Mouse (Mus musculus) E14TG2a.4 (cell line): ENCODE measurements at regions not wholly inside any gene's neighbourhood (a gene's known extent, or its start where the extent isn't known, plus 50 kb on each side); places are given as distances from the start of the nearest gene placed in this dataset.

Source experiments
- H3K27me3 ChIP-seq: 2 replicates; pipeline ENCODE4 v1.6.1; 2014; ENCODE audit warnings: low read length, control low read depth; ENCODE audit not compliant: insufficient read depth
- H3K36me3 ChIP-seq: 2 replicates; pipeline ENCODE4 v1.6.1; 2014; ENCODE audit warnings: low read length, control low read depth; ENCODE audit not compliant: insufficient read depth
- H3K4me1 ChIP-seq: replicated peaks from 2 replicates; pipeline ENCODE4 v1.6.1; 2014; ENCODE audit warnings: low read depth, low read length, control low read depth
- H3K4me3 ChIP-seq: replicated peaks from 2 replicates; pipeline ENCODE4 v1.5.1; 2014; ENCODE audit warnings: mild to moderate bottlenecking, low read length
- H3K9me3 ChIP-seq: 2 replicates; pipeline ENCODE4 v1.6.1; 2014; ENCODE audit warnings: low read length, control low read depth
- CTCF ChIP-seq: conservative IDR thresholded peaks from 2 replicates; pipeline ENCODE4 v1.5.1; 2014; ENCODE audit warnings: low read length
- NANOG ChIP-seq: IDR thresholded peaks from 2 replicates; pipeline ENCODE4 v1.6.1; 2014; ENCODE audit warnings: borderline replicate concordance, low read length, mixed read lengths
- POU5F1 ChIP-seq: IDR thresholded peaks from 2 replicates; pipeline ENCODE4 v1.6.1; 2014; ENCODE audit warnings: low read length, borderline replicate concordance

GRCm38 (mm10) chr11:7862547-7862946, 648.8 kb upstream of the Igfbp3 start:
- no peaks in the 10 kb centered on the region for H3K4me1 ChIP-seq
- no peak overlapping the region for H3K4me3 ChIP-seq
- no peaks in the 10 kb centered on the region for H3K9me3 ChIP-seq
- TF ChIP-seq CTCF (no peak), NANOG (no peak), POU5F1 (no peak)
- no peaks in the 10 kb centered on the region for H3K27me3 ChIP-seq
- no peaks in the 10 kb centered on the region for H3K36me3 ChIP-seq

- Histone ChIP-seq H3K9me3 (peaks cover 45% of the 10 kb centered on the region), H3K4me3 (no peak overlapping the region)
- TF ChIP-seq CTCF (no peak), NANOG (no peak)
These were observed 638.9 kb upstream of the Igfbp3 start for GRCm38 (mm10) chr11:7852612-7853011.

GRCm38 (mm10) chr11:7838311-7839237, 624.9 kb upstream of the Igfbp3 start:
- TF ChIP-seq POU5F1 (no peak), CTCF (no peak), NANOG (no peak)
- Histone ChIP-seq H3K4me1 (no peaks in the 10 kb centered on the region), H3K4me3 (no peak overlapping the region), H3K9me3 (peaks cover 29% of the 10 kb centered on the region), H3K27me3 (no peaks in the 10 kb centered on the region), H3K36me3 (no peaks in the 10 kb centered on the region)

More at GRCm38 (mm10) chr11:7852612-7853011, 638.9 kb upstream of the Igfbp3 start:
- Histone ChIP-seq H3K36me3 (no peaks in the 10 kb centered on the region), H3K27me3 (no peaks in the 10 kb centered on the region), H3K4me1 (no peaks in the 10 kb centered on the region)

GRCm38 (mm10) chr11:7837486-7837885, 623.8 kb upstream of the Igfbp3 start:
- TF ChIP-seq POU5F1 (no peak), NANOG (no peak), CTCF (no peak)
- Histone ChIP-seq H3K27me3 (no peaks in the 10 kb centered on the region), H3K9me3 (peaks cover 28% of the 10 kb centered on the region), H3K4me1 (no peaks in the 10 kb centered on the region), H3K36me3 (no peaks in the 10 kb centered on the region), H3K4me3 (no peak overlapping the region)

GRCm38 (mm10) chr11:7834151-7834550, 620.4 kb upstream of the Igfbp3 start:
- no peaks in the 10 kb centered on the region for H3K36me3 ChIP-seq
- no peak overlapping the region for H3K4me3 ChIP-seq
- H3K9me3 ChIP-seq: peaks cover 3% of the 10 kb centered on the region
- no peaks in the 10 kb centered on the region for H3K27me3 ChIP-seq
- H3K4me1 ChIP-seq: 0 out of 2 replicates have a peak, but pooled peaks cover 5% of the 10 kb centered on the region
- TF ChIP-seq POU5F1 (no peak), NANOG (no peak), CTCF (no peak)

- Histone ChIP-seq H3K4me3 (no peak overlapping the region), H3K36me3 (no peaks in the 10 kb centered on the region), H3K9me3 (peaks cover 3% of the 10 kb centered on the region), H3K27me3 (no peaks in the 10 kb centered on the region), H3K4me1 (0 out of 2 replicates have a peak, but pooled peaks cover 5% of the 10 kb centered on the region)
- no peak for TF ChIP-seq CTCF
- TF ChIP-seq NANOG: no peak
- no peak for TF ChIP-seq POU5F1
These were observed 618.7 kb upstream of the Igfbp3 start for GRCm38 (mm10) chr11:7832376-7832775.

- no peaks in the 10 kb centered on the region for H3K27me3 ChIP-seq
- 0 out of 2 replicates have a peak, but pooled peaks cover 5% of the 10 kb centered on the region for H3K4me1 ChIP-seq
- peaks cover 3% of the 10 kb centered on the region for H3K9me3 ChIP-seq
- no peaks in the 10 kb centered on the region for H3K36me3 ChIP-seq
- H3K4me3 ChIP-seq: no peak overlapping the region
- TF ChIP-seq CTCF: no peak
- peak; percentile 35; the same call in 1 of the 2 replicates for TF ChIP-seq NANOG
These were observed 616.0 kb upstream of the Igfbp3 start for GRCm38 (mm10) chr11:7829770-7830169.

- H3K36me3 ChIP-seq: no peaks in the 10 kb centered on the region
- H3K9me3 ChIP-seq: peaks cover under 1% of the 10 kb centered on the region; the same call in 1 of the 2 replicates
- H3K27me3 ChIP-seq: no peaks in the 10 kb centered on the region
- TF ChIP-seq CTCF: no peak
- TF ChIP-seq POU5F1: no peak
- no peak for TF ChIP-seq NANOG
- no peak overlapping the region for H3K4me3 ChIP-seq
- H3K4me1 ChIP-seq: 0 out of 2 replicates have a peak, but pooled peaks cover 5% of the 10 kb centered on the region
These were observed 614.3 kb upstream of the Igfbp3 start for GRCm38 (mm10) chr11:7828001-7828400.
